Mouse (Mus musculus): ENCODE measurements around the gene Hal.
"Not testable (repeated sequence)": the region's sequence is repeated elsewhere in the genome, so short reads cannot be mapped to it uniquely, and the experiment has no call there.

The Hal gene

GRCm38 (mm10) chr10:93515927-93516326, 27.4 kb downstream of the Hal start:
- no peak for DNase-seq (ENCODE audit: low spot score in 2 of 2)

- DNase-seq (ENCODE audit: low spot score in 2 of 2): no peak
These were observed 29.2 kb downstream of the Hal start for GRCm38 (mm10) chr10:93517754-93518153.

DNA sequence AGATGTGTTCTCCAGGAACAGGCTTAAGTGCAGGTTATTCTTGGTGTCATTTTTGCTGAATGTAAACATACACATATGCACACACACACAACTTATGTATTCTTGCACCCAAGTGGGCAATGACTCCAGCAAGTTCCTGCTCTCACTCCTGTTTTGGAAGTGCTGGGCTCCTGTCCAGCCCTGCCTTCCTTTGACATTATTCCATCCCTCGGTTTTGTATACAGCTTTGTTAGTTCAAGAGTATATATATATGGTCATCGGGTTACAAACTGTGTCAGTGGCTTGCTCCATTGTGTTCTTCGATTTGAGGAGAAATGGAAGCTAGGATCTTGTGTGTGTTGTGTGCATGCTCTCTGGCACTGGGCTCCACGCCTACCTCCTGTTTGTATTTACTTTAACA, 29.6 kb downstream of the Hal start:
- no peak for DNase-seq (ENCODE audit: low spot score in 2 of 2)

DNA sequence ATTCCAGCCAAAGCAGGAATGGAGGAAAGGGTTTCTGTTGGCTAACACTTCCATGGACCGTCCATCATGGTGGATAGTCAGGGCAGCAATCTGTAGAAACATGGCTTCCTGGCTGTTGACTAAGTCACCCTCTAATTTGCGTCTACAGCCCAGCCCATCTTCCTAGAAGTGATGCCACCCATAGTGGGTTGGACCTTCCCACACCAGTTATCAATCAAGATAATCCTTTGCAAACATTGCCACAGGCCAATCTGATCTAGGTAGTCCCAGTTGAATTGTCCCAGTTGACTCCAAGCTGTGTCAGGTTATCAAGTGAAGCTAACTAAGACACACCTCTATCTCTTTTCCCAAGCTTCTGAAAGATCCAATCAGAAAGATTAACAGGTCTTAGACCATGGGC, 30.1 kb downstream of the Hal start:
- no peak for DNase-seq (ENCODE audit: low spot score in 2 of 2)

- no peak for DNase-seq (ENCODE audit: low spot score in 2 of 2)
These were observed 30.6 kb downstream of the Hal start for GRCm38 (mm10) chr10:93519159-93519558.

- DNase-seq (ENCODE audit: low spot score in 2 of 2): no peak
These were observed 31.2 kb downstream of the Hal start for GRCm38 (mm10) chr10:93519756-93520155.

DNA sequence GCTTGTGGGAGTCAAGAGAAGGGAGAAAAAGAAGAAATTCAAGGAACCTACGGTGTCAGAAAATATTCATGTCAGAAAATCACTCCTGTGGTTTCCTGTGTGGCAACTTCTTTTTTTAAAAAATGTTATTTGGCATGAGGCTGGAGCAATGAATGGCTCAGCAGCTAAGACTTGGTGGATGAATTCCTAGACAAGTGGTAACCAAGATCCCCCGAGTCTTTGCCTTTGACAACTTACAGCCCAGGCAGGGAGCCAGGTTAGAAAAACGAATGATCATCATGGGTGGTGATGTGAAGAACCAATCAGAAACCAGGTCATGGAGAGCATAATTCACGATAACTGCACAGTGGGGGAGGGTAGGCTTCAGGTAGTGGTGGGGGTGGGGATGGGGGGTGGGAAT, 32.4 kb downstream of the Hal start:
- DNase-seq (ENCODE audit: low spot score in 2 of 2): no peak

- no peak for DNase-seq (ENCODE audit: low spot score in 2 of 2)
These were observed 36.8 kb downstream of the Hal start for GRCm38 (mm10) chr10:93525329-93525728.

DNA sequence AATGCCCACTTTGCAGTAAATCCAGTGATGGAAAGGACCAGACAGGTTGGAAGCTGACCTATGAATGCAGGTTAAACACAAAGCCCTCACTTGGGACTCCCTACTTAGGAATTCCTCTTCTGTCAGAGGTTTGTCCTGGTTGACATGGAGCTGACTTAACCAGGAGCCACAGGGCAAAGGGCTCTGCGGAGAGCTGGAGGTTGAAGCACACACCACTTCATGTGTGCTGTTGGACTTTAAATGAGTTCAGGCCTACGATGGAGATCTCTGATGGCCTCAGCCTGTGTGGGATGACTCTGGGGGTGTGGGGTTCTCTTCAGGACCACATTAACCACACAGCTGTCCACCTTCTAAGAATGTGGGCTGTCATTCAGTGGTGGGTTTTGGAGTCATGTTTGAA, 49.7 kb downstream of the Hal start:
- no peak for DNase-seq (ENCODE audit: low spot score in 2 of 2)

- DNase-seq (ENCODE audit: low spot score in 2 of 2): no peak
These were observed 50.2 kb downstream of the Hal start for GRCm38 (mm10) chr10:93538818-93539217.

- DNase-seq (ENCODE audit: low spot score in 2 of 2): peak; percentile 86
These were observed 51.3 kb downstream of the Hal start, which contains the start of gene Amdhd1 for GRCm38 (mm10) chr10:93539775-93540430. TSS of gene Amdhd1 (minus strand) at chr10:93540033.

DNA sequence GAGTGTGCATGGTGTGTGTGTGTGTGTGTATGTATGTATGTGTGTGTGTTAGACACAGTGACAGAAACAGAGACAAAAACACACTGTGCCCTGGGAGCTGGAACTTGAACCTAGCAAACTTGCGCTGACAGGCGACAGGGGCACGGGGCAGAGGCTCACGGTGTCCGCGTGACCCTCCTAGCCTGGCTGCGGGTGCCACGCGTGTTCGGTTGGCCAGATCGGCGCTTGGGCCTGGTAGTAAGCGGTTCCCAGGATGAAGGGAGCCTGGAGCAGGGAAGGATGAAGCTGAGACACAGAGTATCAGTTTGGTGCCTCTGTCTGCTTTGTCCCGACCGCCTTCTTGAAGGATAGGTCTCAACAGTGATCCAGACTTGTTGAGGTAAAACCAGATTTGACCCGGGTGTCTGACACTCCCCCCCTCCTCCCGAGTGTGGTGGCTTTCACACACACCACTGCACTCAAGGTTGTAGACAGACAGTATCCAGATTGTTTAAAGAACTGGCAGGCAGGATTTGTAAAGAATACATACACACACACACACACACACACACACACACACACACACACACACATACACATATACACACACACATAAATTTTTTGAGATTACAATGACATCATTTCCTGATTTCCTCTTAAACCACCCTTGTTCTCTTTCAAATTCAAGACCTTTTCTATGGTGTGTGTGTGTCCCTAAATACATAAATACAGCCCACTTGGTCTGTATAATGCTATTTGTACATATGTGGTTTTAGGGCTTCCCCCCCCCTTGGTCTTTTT, 52.1 kb downstream of the Hal start, which contains the start of gene Ccdc38:
TSS of gene Ccdc38 (plus strand) at position 202 of the 780 bp plus-strand sequence.
- peak in 1 of 2 experiments; percentile 22 for DNase-seq (ENCODE audit: low spot score in 2 of 2)

DNA sequence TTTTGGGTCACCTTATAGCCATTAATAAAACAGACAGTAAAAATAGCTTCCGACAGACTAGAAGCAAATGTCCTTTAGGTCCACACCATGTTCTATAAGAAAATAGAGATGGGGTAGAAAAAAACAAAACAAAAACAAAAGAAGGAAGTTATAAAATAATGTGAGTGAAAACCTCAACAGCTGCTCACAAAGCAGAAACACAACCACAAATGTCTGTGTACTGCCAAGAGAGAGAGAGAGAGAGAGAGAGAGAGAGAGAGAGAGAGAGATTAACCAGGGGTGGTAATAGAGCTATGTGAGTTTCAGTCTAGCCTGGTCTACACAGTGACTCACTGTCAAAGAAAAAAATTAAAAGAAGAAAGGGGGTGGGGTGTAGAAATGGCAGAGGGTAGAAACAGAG, 53.0 kb downstream of the Hal start:
- no peak for DNase-seq (ENCODE audit: low spot score in 2 of 2)

- no peak for DNase-seq (ENCODE audit: low spot score in 2 of 2)
These were observed 53.8 kb downstream of the Hal start for GRCm38 (mm10) chr10:93542356-93542755.

GRCm38 (mm10) chr10:93543176-93543575, 54.6 kb downstream of the Hal start:
- DNase-seq (ENCODE audit: low spot score in 2 of 2): no peak

- DNase-seq (ENCODE audit: low spot score in 2 of 2): no peak
These were observed 55.6 kb downstream of the Hal start for GRCm38 (mm10) chr10:93544172-93544571.

- DNase-seq (ENCODE audit: low spot score in 2 of 2): no peak
These were observed 59.2 kb downstream of the Hal start for GRCm38 (mm10) chr10:93547741-93548270.

DNA sequence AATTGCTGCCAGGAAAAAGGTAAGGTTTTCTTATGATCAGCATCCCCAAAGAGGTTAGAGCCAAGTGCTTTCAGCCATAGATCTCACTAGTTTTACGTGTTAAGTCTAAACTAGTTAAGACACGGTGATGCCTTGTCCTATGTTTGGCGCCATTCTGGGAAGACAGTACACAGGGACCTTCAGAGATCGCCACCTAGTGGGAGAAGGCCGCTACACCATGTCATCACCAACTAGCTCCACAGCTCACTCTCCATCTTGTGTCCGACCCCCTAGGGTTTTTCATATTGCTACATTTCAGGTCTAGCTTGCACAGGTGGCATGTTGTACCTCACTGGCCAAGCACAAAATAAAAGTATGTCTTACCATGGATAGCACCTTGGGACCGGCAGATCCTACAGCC, 60.4 kb downstream of the Hal start:
- DNase-seq (ENCODE audit: low spot score in 2 of 2): peak; percentile 52 to 67

DNA sequence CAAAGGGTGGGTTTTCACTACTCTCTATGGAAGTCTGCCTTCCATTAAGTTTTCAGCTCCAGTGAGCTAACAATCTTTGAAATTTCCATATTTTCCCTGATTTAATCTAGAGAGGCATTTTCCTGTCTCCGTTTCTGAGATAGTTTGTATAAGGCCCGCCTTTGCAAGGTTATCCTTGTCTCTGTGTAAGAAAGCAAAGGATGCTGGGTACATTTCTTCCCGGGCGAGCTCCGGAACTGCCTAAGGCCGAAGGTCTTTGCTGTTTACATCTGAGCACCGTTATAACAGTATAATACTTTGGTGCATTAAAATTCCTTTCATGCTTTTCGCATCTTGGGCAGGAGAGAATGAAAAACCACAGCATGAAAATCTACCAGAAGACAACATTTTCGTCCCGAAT, 61.3 kb downstream of the Hal start:
- no peak for DNase-seq (ENCODE audit: low spot score in 2 of 2)

DNA sequence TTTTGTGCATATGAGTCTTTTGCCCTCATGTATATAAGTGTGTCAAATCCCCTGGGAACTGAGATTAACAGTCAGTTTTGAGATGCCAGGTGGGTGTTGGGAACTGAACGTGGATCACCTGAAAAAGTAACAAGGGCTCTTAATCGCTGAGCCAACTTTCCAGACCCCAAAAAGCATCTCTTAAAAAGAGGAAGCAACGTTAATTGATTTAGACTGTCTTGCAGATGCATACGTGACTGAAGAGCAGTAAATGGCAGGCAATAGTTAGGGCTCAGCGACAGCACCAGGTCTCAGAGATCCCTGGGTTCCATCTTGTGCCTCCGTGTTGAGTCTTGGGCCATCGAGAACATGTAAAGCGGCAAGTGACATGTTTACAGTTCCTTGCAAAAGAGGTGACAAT, 64.0 kb downstream of the Hal start:
- no peak for DNase-seq (ENCODE audit: low spot score in 2 of 2)

DNA sequence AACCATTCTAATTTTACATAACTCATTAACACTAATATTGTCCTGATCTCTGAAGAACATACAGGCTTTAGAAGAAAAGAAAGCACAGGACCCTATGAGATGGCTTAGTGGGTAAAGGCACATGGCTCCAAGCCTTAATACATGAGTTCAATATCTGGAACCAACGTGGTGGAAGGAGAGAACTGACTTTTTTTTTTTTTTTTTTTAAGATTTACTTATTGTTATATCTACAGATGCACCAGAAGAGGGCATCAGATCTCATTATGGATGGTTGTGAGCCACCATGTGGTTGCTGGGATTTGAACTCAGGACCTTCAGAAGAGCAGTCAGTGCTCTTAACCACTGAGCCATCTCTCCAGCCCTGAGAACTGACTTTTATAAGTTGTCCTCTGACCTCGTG, 69.4 kb downstream of the Hal start:
- not testable (repeated sequence) for DNase-seq (ENCODE audit: low spot score in 2 of 2)

GRCm38 (mm10) chr10:93559786-93560185, 71.2 kb downstream of the Hal start:
- no peak for DNase-seq (ENCODE audit: low spot score in 2 of 2)

DNA sequence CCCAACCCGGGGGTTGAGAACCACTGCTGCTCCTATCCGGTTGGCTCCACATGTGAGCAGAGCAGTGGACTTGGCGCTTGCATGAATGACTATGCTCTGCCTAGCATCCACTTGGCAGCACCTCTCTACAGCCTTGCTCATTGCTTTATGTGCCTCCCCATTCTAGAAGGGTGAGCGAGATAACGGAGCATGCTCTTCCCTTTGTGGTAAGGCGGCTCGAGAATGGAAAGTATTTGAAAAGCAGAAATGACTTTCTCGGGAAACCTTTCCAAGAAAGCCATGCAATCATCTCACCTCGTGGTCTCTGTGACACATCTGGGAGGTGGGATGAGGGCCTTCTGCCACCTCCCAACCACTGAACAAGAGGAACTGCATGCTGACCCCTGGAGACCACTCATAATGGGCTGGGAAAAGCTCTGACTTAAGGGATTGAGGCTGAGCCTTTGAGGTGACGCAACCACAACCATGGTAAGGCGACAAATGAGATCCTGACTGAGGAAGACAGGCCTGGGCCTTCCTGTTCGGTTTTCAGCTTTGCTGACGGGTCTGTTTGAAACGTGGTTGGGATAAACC, 76.0 kb downstream of the Hal start:
- DNase-seq (ENCODE audit: low spot score in 2 of 2): no peak

All from spleen, postnatal 36 days (tissue).